Mouse (Mus musculus) CD4-positive, CD25-positive, alpha-beta regulatory T cell, adult 2 months (primary cell): Measurements from ENCODE around the gene Gm10447.

Experiments used
- DNase-seq: peaks from one replicate; pipeline ENCODE4 v3.0.0-alpha.2; 2012; ENCODE audit warnings: low read depth, low spot score

Gm10447 gene

GRCm38 (mm10) chr11:53479171-53479782 lies 22.4 kb upstream of the Gm10447 start:
- no peak for DNase-seq

- DNase-seq = no peak
Observed at GRCm38 (mm10) chr11:53478383-53479170, 21.7 kb upstream of the Gm10447 start.

GRCm38 (mm10) chr11:53477833-53478232 lies 20.9 kb upstream of the Gm10447 start:
- no peak for DNase-seq

GRCm38 (mm10) chr11:53475620-53476019 lies 18.7 kb upstream of the Gm10447 start:
- DNase-seq = no peak

- no peak for DNase-seq
Observed at GRCm38 (mm10) chr11:53472709-53473108, 15.8 kb upstream of the Gm10447 start.

GRCm38 (mm10) chr11:53469968-53470695 lies 13.2 kb upstream of the Gm10447 start, which contains the start of gene Gm9837:
TSS of gene Gm9837 (minus strand) at chr11:53470479.
- peak; percentile 92 for DNase-seq

GRCm38 (mm10) chr11:53469294-53469967 lies 12.5 kb upstream of the Gm10447 start:
- DNase-seq = no peak

GRCm38 (mm10) chr11:53466231-53466971 lies 9.5 kb upstream of the Gm10447 start:
- peak; percentile 67 for DNase-seq

GRCm38 (mm10) chr11:53463551-53464424 lies 6.9 kb upstream of the Gm10447 start:
- no peak for DNase-seq

GRCm38 (mm10) chr11:53461727-53462126 lies 4.8 kb upstream of the Gm10447 start:
- no peak for DNase-seq

GRCm38 (mm10) chr11:53460192-53460591 lies 3.3 kb upstream of the Gm10447 start:
- DNase-seq = no peak

GRCm38 (mm10) chr11:53458996-53459395 lies 2.1 kb upstream of the Gm10447 start:
- no peak for DNase-seq

- no peak for DNase-seq
Observed at GRCm38 (mm10) chr11:53457372-53457954, 553 bp upstream of the Gm10447 start.

GRCm38 (mm10) chr11:53453031-53453430 lies 3.9 kb downstream of the Gm10447 start:
- no peak for DNase-seq

GRCm38 (mm10) chr11:53452396-53452795 lies 4.5 kb downstream of the Gm10447 start:
- DNase-seq = no peak

GRCm38 (mm10) chr11:53451361-53451760 lies 5.5 kb downstream of the Gm10447 start:
- no peak for DNase-seq

GRCm38 (mm10) chr11:53450070-53450705 lies 6.7 kb downstream of the Gm10447 start:
- DNase-seq = no peak

GRCm38 (mm10) chr11:53448529-53448928 lies 8.4 kb downstream of the Gm10447 start:
- no peak for DNase-seq

- DNase-seq = no peak
Observed at GRCm38 (mm10) chr11:53447996-53448395, 8.9 kb downstream of the Gm10447 start.
